Mouse (Mus musculus) right cerebral cortex, postnatal 10 days (tissue): ENCODE data around the gene Tpd52l2.

Experiments used
- DNase-seq, 2 experiments: peaks; one replicate each; pipeline ENCODE4 v3.0.0; 2021; ENCODE audit warnings: low spot score in 2 of 2

Tpd52l2 gene

DNA sequence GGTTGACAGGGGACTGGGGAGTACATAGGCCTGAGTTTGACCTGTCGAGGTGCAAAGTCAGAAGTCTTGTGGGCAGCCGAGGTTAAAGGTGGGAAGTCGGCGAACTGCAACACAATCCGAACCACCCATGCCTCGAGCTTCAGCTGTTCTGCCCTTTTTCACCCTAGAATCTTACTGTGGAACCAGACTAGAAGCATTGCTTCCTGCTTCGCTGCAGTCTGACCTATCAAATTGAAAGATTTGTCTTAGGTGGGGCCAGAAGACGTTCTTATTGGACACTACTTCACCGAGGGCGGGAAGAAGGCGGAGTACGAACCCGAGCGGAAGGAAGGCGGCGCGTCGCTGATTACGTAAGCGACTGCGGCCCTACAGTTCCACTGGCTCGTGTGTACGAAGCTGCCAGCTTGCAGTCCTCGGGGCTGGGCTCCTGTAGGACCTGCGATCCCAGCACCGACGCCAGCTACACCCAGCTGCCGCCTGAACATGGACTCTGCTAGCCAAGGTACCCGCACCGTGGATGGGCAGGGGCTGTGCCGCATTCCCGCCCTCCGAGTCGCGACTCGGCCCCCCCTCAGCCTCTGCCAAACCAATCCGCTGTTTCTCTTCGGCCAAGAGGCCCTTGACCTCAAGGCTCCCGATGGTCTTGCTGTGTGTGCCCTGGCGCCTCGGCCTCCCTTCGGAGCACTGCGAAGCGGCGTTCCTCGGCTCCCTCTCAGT is at the start of gene Tpd52l2:
TSS of gene Tpd52l2 (plus strand) at position 312 of the 717 bp plus-strand sequence.
- DNase-seq, result peak; percentile 97 to 98

- DNase-seq, result no peak
Observed at GRCm38 (mm10) chr2:181452181-181452580, 44.8 kb upstream of the Tpd52l2 start.

DNA sequence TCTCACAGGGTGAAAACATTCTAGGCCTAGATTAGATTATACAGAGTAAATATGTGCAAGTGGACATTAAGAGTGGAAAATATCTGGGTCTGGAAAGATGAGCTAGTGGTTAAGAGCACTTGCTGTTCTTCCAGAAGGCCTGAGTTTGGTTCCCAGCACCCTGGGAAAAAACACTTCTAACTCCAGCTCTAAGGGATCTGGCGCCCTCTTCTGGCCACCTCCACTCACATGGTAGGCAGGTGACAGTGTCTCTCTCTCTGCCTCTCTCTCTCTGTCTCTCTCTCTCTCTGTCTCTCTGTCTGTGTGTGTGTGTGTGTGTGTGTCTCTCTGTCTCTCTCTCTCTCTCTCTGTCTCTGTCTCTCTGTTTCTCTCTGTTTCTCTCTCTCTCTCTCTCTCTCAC is 43.7 kb upstream of the Tpd52l2 start:
- DNase-seq, result no peak

- no peak for DNase-seq
Observed at GRCm38 (mm10) chr2:181455899-181456298, 41.0 kb upstream of the Tpd52l2 start.

DNA sequence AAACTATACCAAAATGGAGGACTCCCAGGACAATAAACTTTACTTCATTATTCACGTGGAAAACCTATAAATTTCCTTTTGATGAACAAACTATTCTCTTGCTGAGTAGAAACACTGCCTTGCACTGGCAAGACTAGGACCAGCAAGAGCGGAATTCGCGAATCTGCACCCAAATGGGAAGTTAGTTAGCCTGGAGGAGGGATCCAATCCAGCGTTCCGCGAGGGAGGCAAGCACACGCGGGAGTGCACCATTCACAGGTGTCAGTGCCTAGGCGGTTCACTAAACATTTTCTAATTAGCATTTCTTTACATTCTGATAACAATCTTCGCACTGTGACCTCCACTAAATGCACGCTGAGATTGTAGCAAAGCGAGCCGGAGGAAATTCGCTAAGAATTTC is 39.1 kb upstream of the Tpd52l2 start:
- DNase-seq, result peak in 1 of 2 experiments; percentile 43

DNA sequence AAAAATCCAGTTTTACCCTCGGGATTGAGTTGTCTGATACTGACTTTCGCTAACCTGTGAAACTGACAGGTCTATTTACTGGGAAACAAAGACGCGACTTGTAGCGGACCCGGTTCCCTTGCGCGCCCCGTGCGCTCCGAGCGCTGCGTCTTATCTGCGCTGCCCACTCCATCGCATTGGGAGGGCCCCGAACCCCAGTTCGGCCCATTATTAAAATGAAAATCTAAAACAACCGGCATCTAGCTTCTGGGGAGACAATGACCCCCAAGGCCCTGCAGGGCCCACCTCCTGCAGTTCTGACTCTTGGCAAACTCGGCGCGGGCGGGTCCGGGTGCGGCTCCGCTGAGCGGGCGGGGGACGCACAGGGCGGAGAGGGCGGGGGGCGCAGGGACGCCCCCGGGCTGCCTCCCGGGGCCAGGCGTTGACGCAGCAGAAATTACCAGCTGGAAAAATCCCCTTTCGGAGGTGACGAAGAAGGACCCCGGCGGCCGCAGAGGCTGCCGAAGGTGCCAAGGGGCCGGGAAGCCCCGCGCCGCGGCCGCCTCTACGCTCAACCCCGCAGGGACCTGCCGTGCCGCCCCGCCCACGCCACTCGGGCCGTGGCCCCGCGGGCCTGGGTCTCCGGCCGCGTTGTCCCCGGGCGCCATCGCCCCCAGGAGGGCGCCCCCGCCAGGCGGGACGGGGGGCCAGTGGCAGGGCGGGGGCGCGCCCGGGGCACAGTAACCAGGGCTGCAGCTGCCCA is 38.4 kb upstream of the Tpd52l2 start:
- DNase-seq, result no peak

GRCm38 (mm10) chr2:181459153-181459672 is 37.7 kb upstream of the Tpd52l2 start, which contains the start of gene Zbtb46:
Gene Zbtb46, minus strand, starts transcription at chr2:181459426.
- peak; percentile 83 to 88 for DNase-seq

DNA sequence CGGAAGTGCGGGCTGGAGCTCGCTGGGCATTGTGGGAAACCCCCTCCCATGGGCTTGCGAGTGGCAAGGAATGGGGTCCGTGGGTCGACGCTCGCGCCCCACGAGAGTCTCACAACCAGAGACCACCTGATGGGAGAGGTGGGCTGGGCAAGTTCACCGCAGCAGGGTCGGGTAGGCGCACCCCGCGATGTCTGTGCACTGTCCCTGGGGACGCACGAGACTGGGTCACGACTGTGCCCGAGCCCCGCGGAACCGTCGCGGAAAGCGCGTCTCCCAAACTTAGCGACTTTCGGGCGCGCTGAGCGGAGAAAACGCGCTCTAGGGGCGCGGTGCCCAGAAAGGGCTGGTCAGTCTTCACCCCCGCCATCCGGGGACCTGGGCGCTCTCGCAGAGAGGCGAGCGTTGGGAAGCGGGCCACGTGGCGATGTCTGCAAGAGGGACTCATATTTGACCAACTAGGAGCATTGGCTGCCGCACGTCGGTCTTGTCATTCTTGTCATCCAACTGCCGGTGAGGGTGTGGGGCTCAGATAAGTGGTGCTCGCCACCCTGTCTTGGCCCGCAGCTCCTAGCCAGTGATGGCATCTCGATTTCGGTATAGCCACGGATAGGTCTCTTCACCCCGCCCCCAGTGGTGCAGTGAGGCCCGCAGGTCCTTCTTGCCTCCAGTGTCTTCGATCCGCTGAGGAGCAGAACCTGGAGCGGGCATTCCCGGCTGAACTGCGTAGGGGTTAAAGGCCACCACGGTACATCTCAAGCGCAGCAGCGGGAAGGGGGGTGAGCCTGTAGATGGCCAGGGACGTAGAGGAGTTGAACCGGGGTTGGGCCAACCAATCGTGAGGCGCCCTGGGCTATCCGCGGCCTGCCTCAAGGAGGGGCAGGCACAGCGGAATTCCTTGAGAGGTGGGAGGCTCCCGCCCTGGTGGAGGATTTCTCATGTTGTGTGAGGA is 37.0 kb upstream of the Tpd52l2 start:
- DNase-seq, result peak; percentile 59 to 61

GRCm38 (mm10) chr2:181461536-181462100 is 35.3 kb upstream of the Tpd52l2 start:
- DNase-seq, result no peak

DNA sequence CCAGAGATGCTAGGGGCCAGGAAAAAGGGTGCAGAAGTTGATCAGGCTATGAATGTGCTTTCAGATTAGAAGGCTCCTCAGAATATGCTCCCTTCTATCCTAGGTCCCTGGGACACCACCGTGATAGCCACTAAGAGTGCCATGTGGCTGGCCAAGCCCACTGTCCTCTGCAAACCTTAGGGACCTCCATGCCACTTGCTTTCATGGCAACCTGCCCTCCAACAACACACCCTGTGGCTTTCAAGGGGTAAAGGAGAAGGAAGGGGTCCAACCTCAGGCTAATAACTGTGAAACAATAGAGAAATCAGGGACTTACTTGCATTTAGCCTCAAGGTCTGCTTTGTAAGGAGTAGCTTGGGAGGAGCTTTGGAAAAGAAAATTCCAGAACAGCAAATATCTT is 34.3 kb upstream of the Tpd52l2 start:
- no peak for DNase-seq

GRCm38 (mm10) chr2:181463008-181463738 is 33.8 kb upstream of the Tpd52l2 start:
- DNase-seq, result peak; percentile 76 to 86

DNA sequence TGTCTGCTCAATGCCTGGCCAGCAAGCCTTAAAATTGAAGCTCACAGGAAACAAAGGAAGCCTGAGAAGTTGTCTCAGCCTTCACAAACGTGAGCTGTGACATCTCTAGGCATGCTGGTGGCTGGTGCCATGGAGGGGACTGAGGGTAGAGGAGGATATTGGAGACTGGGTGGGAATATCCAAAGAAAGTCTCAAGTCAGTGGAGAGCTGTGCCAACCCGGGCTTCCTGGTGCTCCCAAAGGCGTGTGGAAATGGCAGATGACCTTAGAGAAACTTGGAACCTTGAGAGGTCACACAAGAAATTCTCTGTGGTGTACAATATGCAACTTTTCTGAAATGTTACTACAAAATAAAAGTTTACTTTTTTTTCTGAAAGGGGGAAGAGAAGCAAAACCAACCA is 31.5 kb upstream of the Tpd52l2 start:
- no peak for DNase-seq

- DNase-seq, result no peak
Observed at GRCm38 (mm10) chr2:181470285-181470684, 26.7 kb upstream of the Tpd52l2 start.

- DNase-seq, result no peak
Observed at GRCm38 (mm10) chr2:181471246-181471645, 25.7 kb upstream of the Tpd52l2 start.

DNA sequence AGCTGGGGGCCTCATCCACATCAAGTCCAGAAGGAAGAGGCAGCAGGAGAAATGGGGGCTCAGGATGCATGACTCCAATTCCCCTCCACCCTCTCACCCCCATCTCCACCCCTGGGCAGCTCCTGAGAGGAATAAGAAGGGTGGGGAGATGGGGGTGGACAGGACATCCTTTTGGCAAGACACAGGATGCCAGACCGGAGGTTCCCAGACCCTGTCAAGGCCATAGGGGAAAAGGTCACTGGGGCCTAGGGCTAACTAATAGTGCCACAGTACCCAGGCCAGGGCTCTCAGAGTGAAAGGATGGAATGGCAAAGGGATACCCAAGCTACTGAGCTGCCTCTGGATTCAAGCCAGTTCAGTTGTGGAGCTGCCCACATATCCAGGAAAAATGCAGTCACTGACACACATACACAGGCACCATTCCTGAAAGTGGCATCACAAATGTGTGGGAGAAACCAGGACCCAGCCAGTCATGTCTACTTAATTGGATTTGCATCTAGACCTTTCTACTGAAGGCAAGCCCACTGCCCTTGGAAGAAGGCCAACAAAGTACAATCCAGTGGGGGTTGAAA is 24.6 kb upstream of the Tpd52l2 start:
- no peak for DNase-seq

DNA sequence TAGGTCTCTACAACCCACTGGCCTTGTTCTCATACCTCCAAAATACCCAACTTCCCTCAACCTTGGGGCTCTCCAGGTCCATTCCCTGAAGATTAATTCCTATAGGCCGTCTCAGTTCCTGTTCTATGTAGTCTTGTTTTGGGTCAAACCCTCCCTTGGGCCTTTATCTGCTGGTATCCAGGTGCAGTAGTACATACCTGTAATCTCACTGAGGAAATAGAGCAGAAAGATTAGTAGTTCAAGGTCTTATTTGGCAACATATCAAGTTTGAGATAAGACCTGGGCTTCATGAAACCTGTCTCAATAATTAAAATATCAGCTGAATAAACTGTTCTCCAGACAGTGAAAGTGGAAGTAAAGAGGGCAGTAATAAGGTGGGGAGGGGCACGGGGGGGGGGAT is 13.8 kb upstream of the Tpd52l2 start:
- no peak for DNase-seq

GRCm38 (mm10) chr2:181483562-181484318 is 13.2 kb upstream of the Tpd52l2 start:
- DNase-seq, result no peak

DNA sequence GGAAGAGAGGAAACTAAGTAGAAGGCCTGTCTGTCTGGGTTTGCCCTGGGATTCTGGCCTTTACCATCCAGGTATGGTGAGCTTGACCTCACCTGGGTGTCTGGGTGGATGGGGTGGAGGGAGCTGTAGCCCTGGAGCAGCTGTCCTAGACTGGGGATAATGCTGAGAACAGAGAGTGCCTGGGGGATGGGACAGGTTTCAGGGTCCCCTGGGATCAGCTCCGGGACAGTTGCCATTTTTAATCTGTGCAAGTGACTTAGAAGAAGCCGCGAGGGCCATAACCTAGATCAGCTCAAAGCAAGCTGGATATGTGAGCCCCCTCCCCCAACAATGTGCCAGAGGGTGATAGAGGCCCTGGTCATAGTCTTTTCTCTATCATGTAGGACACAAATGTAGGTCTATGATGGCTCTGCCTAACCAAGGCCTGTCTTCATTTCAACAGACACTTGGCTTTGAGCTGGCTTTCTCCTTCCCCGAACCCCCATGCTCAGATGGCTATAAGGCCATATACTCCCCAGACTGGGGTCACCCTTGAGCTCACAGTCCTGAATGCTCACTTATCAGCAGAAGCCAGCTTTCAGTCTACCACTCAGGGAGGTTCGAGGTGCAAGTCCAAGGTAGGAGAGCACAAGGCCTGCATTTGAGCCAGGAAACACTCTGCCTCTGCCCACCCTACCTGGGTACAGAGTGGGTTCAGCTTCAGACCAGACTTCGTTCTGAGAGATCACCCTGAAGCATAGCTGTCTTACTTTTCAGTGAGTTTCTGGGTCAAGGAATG is 12.3 kb upstream of the Tpd52l2 start:
- DNase-seq, result no peak

DNA sequence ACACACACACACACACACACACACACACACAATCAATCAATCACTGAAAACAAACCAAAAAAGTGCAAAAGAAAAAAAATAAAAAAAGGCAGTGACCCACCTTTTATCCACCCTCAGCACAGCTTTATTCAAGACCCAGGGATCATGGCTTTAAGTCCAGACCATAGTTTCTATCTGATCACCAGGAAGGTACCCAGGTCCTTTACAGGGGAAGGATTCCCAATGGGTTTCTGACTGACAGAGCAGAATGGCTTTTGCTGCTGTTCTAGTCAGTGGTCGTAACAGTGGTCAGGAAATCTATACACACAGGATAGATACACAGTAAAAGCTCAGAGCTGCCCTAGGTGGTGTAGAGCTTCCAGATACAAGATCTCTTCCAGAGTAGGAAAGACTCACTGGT is 11.2 kb upstream of the Tpd52l2 start:
- DNase-seq, result no peak
